Mouse (Mus musculus): ENCODE measurements at regions not wholly inside any gene's neighbourhood (a gene's known extent, or its start where the extent isn't known, plus 50 kb on each side); places are given as distances from the start of the nearest gene placed in this dataset.

DNA sequence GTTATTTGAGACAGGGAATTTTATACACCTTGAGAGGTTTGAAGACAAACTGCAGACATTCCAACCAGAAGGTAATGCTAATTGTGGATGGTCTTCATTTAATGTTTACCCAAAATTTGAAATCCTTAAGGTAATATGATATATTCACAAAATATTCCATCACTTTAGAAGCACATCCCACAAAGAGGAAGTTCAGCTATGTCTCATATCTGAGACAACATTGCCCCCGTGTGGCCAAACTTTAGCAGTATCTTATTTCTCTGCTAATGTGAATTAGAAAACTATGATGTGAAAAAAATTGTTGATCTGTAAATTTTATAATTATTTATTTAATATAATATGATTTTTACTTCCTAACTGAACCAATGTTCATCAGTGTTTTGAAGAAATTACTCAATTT is 177.9 kb downstream of the Amy2a5 start:
- TF ChIP-seq POLR2A (IDR thresholded peaks at IDR 0.05; ENCODE audit: borderline replicate concordance, insufficient read depth, low read length) (no peak), CTCF (IDR thresholded peaks at IDR 0.05; ENCODE audit: borderline replicate concordance, insufficient read depth, low read depth, low read length) (no peak)

Data from cerebellum, adult 2 months (tissue).